Mouse (Mus musculus): ENCODE data around the gene Ciita.

The Ciita gene

DNA sequence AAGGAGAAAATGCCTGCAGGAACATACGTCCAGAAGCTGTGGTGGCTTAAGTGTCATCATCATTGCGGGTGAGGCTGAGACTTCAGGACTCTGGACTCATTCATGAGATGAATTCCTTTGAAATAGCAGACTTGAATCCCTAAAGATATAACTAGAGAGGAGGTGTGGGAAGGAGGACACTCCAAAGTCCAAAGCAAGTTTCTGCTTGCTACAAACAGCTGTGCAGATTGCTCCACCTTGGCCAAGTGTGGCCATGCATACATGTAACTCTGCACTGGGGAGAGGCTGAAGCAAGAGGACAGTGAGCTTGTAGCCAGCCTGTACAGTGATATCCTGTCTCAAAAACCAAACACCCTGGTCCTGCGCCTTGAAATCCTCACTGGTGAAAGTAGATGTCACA lies 7.9 kb upstream of the Ciita start:
- DNase-seq (ENCODE audit: low spot score) = no peak

- no peak for DNase-seq (ENCODE audit: low spot score)
Observed at GRCm38 (mm10) chr16:10474956-10475355, 4.9 kb upstream of the Ciita start.

GRCm38 (mm10) chr16:10475919-10476318 lies 3.9 kb upstream of the Ciita start:
- no peak for DNase-seq (ENCODE audit: low spot score)

GRCm38 (mm10) chr16:10482343-10482742 lies 2.5 kb downstream of the Ciita start:
- no peak for DNase-seq (ENCODE audit: low spot score)

GRCm38 (mm10) chr16:10486993-10487392 lies 7.1 kb downstream of the Ciita start:
- no peak for DNase-seq (ENCODE audit: low spot score)

- DNase-seq (ENCODE audit: low spot score) = no peak
Observed at GRCm38 (mm10) chr16:10487895-10488493, 8.1 kb downstream of the Ciita start.

- DNase-seq (ENCODE audit: low spot score) = no peak
Observed at GRCm38 (mm10) chr16:10488769-10489481, 9.1 kb downstream of the Ciita start.

DNA sequence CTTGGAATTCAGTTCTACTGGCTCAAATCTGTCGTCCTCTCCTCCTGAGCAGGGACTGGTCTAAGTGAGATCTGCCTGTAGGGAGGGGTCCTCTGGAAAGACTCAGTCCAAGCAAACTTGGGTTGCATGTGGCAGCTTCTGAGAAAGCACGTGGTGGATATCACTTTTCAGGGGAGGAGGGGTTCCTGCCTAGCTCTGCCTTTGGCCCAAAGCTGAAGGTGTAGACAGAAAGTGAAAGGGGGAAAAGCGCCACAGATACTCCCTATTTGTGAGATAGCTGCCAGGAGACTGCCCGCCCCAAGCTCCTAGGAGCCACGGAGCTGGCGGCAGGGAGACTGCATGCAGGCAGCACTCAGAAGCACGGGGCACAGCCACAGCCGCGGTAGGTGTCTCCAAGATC lies 9.6 kb downstream of the Ciita start:
- no peak for DNase-seq (ENCODE audit: low spot score)

- DNase-seq (ENCODE audit: low spot score) = no peak
Observed at GRCm38 (mm10) chr16:10489904-10490457, 10.1 kb downstream of the Ciita start.

DNA sequence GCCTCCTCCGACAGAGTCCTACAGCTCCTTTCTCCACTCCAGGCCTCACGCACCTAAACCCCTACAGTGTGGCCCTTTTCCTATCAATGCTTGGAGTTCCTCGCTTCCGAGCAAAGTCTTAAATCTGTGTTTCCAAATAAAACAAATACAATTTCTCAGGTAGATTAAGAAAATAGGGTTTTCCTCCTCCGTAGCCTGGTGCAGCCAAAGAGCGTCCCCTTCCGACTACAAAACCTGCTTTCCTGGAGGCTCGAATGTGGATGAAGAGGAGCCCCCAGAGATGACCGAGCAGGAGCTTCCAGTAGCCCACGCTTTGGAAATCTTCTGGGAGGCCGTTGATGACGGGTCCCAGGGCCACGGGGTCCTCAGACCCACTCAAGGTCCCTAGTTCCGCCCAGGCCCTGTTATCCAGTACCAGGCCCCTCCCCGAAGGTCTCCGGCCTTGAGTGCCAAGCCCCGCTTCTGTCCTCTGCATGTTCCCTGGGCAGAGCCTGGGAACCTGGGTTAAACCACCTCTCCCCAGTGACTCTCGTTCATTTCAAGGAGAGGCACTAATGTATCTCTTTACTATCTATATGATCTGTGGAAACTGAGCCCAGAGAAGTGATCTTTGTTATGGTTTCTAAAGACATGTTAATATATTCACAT lies 10.8 kb downstream of the Ciita start:
- no peak for DNase-seq (ENCODE audit: low spot score)

DNA sequence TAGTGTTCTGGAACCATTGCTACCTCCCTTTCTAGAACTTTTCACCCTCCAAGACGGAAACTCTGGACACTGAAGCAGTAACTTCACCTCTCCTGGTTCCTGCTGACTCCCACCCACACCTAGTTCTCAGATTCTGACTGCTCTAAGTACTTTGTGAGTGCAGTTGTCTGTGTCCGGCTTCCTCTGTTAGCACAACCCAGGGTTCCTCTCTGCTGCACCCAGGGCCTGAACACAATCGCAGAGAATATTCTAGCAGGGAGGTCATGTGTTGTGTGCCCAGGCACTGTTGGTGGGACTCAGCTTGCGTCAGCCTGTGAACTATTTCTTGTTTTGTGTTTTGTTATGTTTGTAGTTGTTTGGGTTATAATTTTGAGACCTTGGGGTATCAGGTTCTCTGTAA lies 11.9 kb downstream of the Ciita start:
- DNase-seq (ENCODE audit: low spot score) = no peak

DNA sequence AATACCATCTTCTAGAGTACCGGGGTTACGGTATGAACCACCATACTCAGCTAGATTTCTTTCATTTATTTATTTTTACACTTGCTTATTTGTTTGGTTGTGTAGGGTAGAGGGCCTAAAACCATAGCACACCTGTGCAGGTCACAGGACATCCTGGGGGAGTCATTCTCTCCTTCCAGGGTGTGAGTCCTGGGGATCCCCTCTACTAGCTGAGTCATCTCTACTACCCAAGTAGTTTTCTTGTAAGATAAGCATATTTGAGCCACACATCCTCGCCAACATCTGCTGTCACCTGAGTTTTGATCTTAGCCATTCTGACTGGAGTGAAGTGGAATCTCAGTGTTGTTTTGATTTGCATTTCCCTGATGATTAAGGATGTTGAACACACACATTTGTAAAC lies 12.7 kb downstream of the Ciita start:
- no peak for DNase-seq (ENCODE audit: low spot score)

DNA sequence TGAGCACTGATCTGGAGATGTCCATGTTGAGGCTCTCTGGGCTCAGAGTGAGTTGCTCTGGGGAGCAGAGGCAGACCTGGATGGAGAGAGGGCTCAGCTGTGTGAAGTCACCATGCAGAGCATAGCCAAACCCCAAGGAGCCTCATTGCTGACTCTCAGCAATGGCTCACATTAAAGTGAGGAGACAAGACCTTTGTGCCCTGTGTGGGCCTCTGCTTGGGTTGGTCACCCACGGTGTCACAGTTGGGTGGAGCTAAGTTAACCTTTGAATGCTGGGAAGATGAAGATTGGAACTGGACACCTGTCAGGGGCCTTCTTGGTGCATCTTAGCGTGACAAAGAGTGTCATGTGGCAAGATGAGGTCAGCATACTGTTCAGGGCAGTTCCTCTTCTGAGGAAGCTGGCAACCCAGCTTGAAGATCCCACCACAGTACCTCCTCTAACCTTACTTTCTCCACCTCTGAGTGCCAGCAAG lies 16.0 kb downstream of the Ciita start:
- DNase-seq (ENCODE audit: low spot score) = no peak

GRCm38 (mm10) chr16:10498096-10498602 lies 18.3 kb downstream of the Ciita start:
- no peak for DNase-seq (ENCODE audit: low spot score)

- DNase-seq (ENCODE audit: low spot score) = no peak
Observed at GRCm38 (mm10) chr16:10499122-10499521, 19.3 kb downstream of the Ciita start.

DNA sequence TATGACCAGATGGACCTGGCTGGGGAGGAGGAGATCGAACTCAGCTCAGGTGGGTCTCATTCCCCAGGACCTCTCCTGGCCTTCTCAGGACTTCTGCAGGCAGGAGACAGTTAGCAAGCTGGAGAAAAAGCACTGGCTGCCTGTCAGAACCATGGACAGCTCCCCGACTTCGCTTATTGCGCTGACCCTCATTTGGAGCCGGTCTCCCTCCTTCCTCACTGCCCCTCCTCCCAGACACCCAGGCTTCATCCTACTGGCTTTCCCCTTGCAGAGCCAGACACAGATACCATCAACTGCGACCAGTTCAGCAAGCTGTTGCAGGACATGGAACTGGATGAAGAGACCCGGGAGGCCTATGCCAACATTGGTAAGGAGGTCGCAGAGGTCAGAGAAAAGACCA lies 22.0 kb downstream of the Ciita start:
- peak; percentile 34 for DNase-seq (ENCODE audit: low spot score)

GRCm38 (mm10) chr16:10503058-10503457 lies 23.2 kb downstream of the Ciita start:
- no peak for DNase-seq (ENCODE audit: low spot score)

- no peak for DNase-seq (ENCODE audit: low spot score)
Observed at GRCm38 (mm10) chr16:10507445-10507844, 27.6 kb downstream of the Ciita start.

GRCm38 (mm10) chr16:10508691-10509090 lies 28.8 kb downstream of the Ciita start:
- DNase-seq (ENCODE audit: low spot score) = no peak

GRCm38 (mm10) chr16:10510477-10511133 lies 30.7 kb downstream of the Ciita start:
- DNase-seq (ENCODE audit: low spot score) = no peak

GRCm38 (mm10) chr16:10511134-10511520 lies 31.3 kb downstream of the Ciita start:
- no peak for DNase-seq (ENCODE audit: low spot score)

DNA sequence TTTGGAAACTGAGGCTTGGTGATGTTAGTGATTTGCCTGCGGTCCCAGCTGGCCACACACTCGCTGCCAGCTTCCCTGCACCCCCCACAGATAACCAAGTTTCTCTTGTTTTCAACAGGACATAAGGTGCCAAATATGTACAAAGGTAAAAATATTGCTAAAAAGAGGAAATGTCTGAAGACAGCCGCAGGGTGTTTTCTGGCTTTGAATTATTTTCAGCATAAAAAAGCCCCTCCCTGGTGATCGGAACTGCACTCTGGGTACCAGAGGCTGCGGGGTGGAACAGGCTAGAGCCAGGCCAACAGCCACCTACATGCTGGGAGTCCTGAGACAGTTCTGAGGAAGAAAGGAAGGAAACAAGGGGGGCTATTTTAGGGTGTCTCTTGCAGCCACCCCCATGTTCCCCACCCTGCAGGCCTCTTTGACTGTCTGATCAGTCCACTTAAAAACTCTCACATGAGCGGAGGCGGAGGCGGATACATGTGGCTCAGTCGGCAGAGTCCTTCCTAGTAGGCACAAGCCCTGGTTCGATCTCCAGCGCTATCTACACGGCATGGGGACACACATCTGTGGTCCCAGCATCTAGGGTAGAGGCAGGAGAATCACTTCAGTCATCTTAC lies 36.2 kb downstream of the Ciita start:
- no peak for DNase-seq (ENCODE audit: low spot score)
